ENCODE assay signal across 9 mouse cellular contexts in the genomic region with DNA sequence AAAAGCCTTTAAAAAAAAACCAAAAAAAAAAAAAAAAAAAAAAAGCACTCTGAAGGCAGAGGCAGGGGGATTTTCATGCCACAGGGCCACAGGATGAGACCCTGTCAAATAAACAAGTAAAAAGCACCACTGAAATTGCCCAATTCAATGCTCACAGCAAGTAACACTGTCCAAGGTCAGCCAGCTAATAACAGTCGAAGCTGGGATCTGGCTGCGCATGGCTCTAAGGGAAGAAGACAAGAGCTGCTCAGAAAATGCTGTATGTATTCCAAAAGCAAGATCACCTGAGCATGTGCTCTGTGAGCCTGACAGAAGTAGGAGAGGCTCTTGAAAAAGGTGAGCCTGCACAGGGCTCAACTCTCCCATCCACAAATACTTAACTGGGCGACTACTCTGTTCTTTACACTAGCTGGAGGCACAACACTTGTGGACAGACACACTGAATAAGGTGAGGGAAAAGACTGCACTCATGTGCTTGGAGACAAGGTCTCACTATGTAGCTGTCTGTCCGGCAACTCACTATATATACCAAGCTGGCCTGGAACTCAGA. TPM values are rescaled to one million over a fixed set of nuclear protein-coding genes. Genes with fewer than 3 reads are reported as not detected.
DNase-seq lines count a peak whose midpoint lies in the region; ATAC-seq and TF ChIP-seq lines count a peak whose summit lies in the region.
"Had no signal": no experiment of that assay in that cellular context is flagged by ENCODE, and none has a peak within 500 bp of the region (broad histone marks: within the 10 kb centered on the region; RNA-seq: fewer than 3 reads in every experiment).

No protein-coding gene starts in this region.

- peak overlapping the region; percentile 41 for H3K27ac ChIP-seq in heart, embryonic 11.5 days (ENCODE audit: low read depth, low read length)
- H3K27ac ChIP-seq in spleen, adult 2 months (ENCODE audit: insufficient read depth, low read length): peak overlapping the region; percentile 56
- no peak overlapping the region for H3K27ac ChIP-seq in intestine, embryonic 14.5 days (ENCODE audit: low read depth)
- H3K27ac ChIP-seq in stomach, embryonic 14.5 days (ENCODE audit: low read length): no peak overlapping the region

- TF ChIP-seq POLR2A in spleen, adult 2 months (IDR thresholded peaks at IDR 0.05; ENCODE audit: low read depth, low read length): no peak

- 83% methylated on average over 4 of the region's 4 CpGs for WGBS in heart, embryonic 11.5 days (ENCODE audit: insufficient replicate concordance)
- WGBS in spleen, adult 2 months: 88% methylated on average over 4 of the region's 4 CpGs
- 92% methylated on average over 4 of the region's 4 CpGs for WGBS in intestine, embryonic 14.5 days
- WGBS in stomach, embryonic 14.5 days: 83% methylated on average over 4 of the region's 4 CpGs

- H3K4me1 ChIP-seq in heart, embryonic 11.5 days (ENCODE audit: control insufficient read depth, insufficient read depth, low read length): peaks cover 46% of the 10 kb centered on the region
- H3K4me1 ChIP-seq in spleen, adult 2 months (ENCODE audit: control insufficient read depth, insufficient read depth, insufficient read length): peaks cover 27% of the 10 kb centered on the region; the same call in 1 of the 2 replicates
- peaks cover 32% of the 10 kb centered on the region for H3K4me1 ChIP-seq in intestine, embryonic 14.5 days (replicated peaks; ENCODE audit: control insufficient read depth, insufficient read depth, low read length)
- H3K4me1 ChIP-seq in stomach, embryonic 14.5 days (ENCODE audit: control insufficient read depth, insufficient read depth, low read length): peaks cover 35% of the 10 kb centered on the region

- intact Hi-C loops in left cerebral cortex, postnatal 25 days (cut with DNase I): no loop called here

- H3K27me3 ChIP-seq in heart, embryonic 11.5 days (ENCODE audit: control insufficient read depth, insufficient read depth, low read length): no peaks in the 10 kb centered on the region
- no peaks in the 10 kb centered on the region for H3K27me3 ChIP-seq in spleen, adult 2 months (ENCODE audit: control insufficient read depth, insufficient read depth, low read length)
- H3K27me3 ChIP-seq in intestine, embryonic 14.5 days (replicated peaks; ENCODE audit: control insufficient read depth, insufficient read depth, low read length): no peaks in the 10 kb centered on the region
- no peaks in the 10 kb centered on the region for H3K27me3 ChIP-seq in stomach, embryonic 14.5 days (ENCODE audit: control insufficient read depth, insufficient read depth, low read length)

- ATAC-seq in heart, embryonic 11.5 days (replicated peaks; ENCODE audit: insufficient number of reproducible peaks, low FRiP score, low TSS enrichment): no peak
- no peak for ATAC-seq in intestine, embryonic 14.5 days (replicated peaks; ENCODE audit: low FRiP score, low TSS enrichment, low read depth)
- no peak for ATAC-seq in stomach, embryonic 14.5 days (ENCODE audit: insufficient number of reproducible peaks, insufficient read depth, low FRiP score, low read depth)
- no peak for ATAC-seq in megakaryocyte progenitor cell, adult 5-6 weeks (replicated peaks; ENCODE audit: poor library complexity)

- H3K4me3 ChIP-seq in heart, embryonic 11.5 days (ENCODE audit: low read depth, low read length): no peak overlapping the region
- H3K4me3 ChIP-seq in spleen, adult 2 months (ENCODE audit: extremely low read depth, insufficient read depth, insufficient read length): no peak overlapping the region
- H3K4me3 ChIP-seq in intestine, embryonic 14.5 days (ENCODE audit: low read depth, low read length): no peak overlapping the region
- no peak overlapping the region for H3K4me3 ChIP-seq in stomach, embryonic 14.5 days (ENCODE audit: low read depth, low read length)

- TF ChIP-seq CTCF in spleen, adult 2 months (IDR thresholded peaks at IDR 0.05; ENCODE audit: extremely low read depth, insufficient read depth, insufficient read length, insufficient replicate concordance): no peak

- no peaks in the 10 kb centered on the region for H3K36me3 ChIP-seq in heart, embryonic 11.5 days (ENCODE audit: control insufficient read depth, insufficient read depth, low read length)
- H3K36me3 ChIP-seq in spleen, adult 2 months (ENCODE audit: control insufficient read depth, insufficient read depth, low read length): no peaks in the 10 kb centered on the region
- no peaks in the 10 kb centered on the region for H3K36me3 ChIP-seq in intestine, embryonic 14.5 days (ENCODE audit: control insufficient read depth, insufficient read depth, low read length)
- no peaks in the 10 kb centered on the region for H3K36me3 ChIP-seq in stomach, embryonic 14.5 days (ENCODE audit: control insufficient read depth, insufficient read depth, low read length)

- H3K9ac ChIP-seq in heart, embryonic 11.5 days (ENCODE audit: low read depth, low read length): peak overlapping the region; percentile 16; the same call in 1 of the 2 replicates
- H3K9ac ChIP-seq in intestine, embryonic 14.5 days (ENCODE audit: low read length): no peak overlapping the region
- no peak overlapping the region for H3K9ac ChIP-seq in stomach, embryonic 14.5 days (replicated peaks; ENCODE audit: low read depth, low read length)

- DNase-seq in heart, adult 9 months (ENCODE audit: low spot score in 2 of 2): no peak
- no peak for DNase-seq in spleen, adult 2 months (ENCODE audit: low read depth in 1 of 2, low spot score in 2 of 2)
- no peak for DNase-seq in spleen, postnatal 14 days (ENCODE audit: low spot score in 2 of 2)
- no peak for DNase-seq in intestine, embryonic 14.5 days (ENCODE audit: low spot score)
- DNase-seq in left cerebral cortex, postnatal 25 days (ENCODE audit: low spot score in 2 of 2): no peak

- H3K4me2 ChIP-seq in heart, embryonic 11.5 days: no peak overlapping the region; the same call in 1 of the 2 replicates
- peak overlapping the region; percentile 97 for H3K4me2 ChIP-seq in intestine, embryonic 14.5 days (ENCODE audit: low read length)
- peak overlapping the region; percentile 77; the same call in 1 of the 2 replicates for H3K4me2 ChIP-seq in stomach, embryonic 14.5 days (replicated peaks; ENCODE audit: low read depth, low read length)

- no peaks in the 10 kb centered on the region for H3K9me3 ChIP-seq in heart, embryonic 11.5 days (replicated peaks; ENCODE audit: control insufficient read depth, low read length)
- no peaks in the 10 kb centered on the region for H3K9me3 ChIP-seq in intestine, embryonic 14.5 days (ENCODE audit: control insufficient read depth, low read length)
- H3K9me3 ChIP-seq in stomach, embryonic 14.5 days (ENCODE audit: control insufficient read depth, low read depth, low read length): no peaks in the 10 kb centered on the region

RNA-seq across cellular contexts. Expression of a gene that starts 5.2 kb away (rescaled TPM):
- polyA plus RNA-seq in heart, embryonic 11.5 days (2014; fragmentation: Nextera tagmentation; extraction: Ambion mirVana): 39.8 and 45.1 TPM in 2 replicates
- 119 and 142 TPM in 2 replicates for polyA plus RNA-seq in spleen, adult 2 months (2012; rRNA removed)
- 23.4 and 23.8 TPM in 2 replicates for polyA plus RNA-seq in intestine, embryonic 14.5 days (2014; fragmentation: Nextera tagmentation; extraction: Ambion mirVana)
- 19.5 and 20.1 TPM in 2 replicates for polyA plus RNA-seq in stomach, embryonic 14.5 days (2014; fragmentation: Nextera tagmentation; extraction: Ambion mirVana)
- total RNA-seq in left cerebral cortex, postnatal 25 days (2021): 100 to 1,000 TPM; 211 to 225 TPM
- total RNA-seq in megakaryocyte progenitor cell, adult 5-6 weeks (2015): 82.5 and 95.7 TPM in 2 replicates
- 49.6 and 52.8 TPM in 2 replicates for total RNA-seq in megakaryocyte progenitor cell, adult 5-6 weeks (2017)

RNA-seq across cellular contexts. Expression of a gene that starts 55.2 kb away (rescaled TPM):
- 18.5 and 21.9 TPM in 2 replicates for polyA plus RNA-seq in heart, embryonic 11.5 days (2014; fragmentation: Nextera tagmentation; extraction: Ambion mirVana)
- polyA plus RNA-seq in spleen, adult 2 months (2012; rRNA removed): 4.3 and 5.0 TPM in 2 replicates
- polyA plus RNA-seq in intestine, embryonic 14.5 days (2014; fragmentation: Nextera tagmentation; extraction: Ambion mirVana): 23.8 and 24.0 TPM in 2 replicates
- polyA plus RNA-seq in stomach, embryonic 14.5 days (2014; fragmentation: Nextera tagmentation; extraction: Ambion mirVana): 19.8 and 21.0 TPM in 2 replicates
- under 1 TPM; 0.21 to 0.44 TPM for total RNA-seq in left cerebral cortex, postnatal 25 days (2021)
- 14.1 and 14.2 TPM in 2 replicates for total RNA-seq in megakaryocyte progenitor cell, adult 5-6 weeks (2015)
- 21.4 and 22.0 TPM in 2 replicates for total RNA-seq in megakaryocyte progenitor cell, adult 5-6 weeks (2017)

RNA-seq across cellular contexts. Expression of a gene that starts 58.9 kb away (rescaled TPM):
- not detected in 2 replicates for polyA plus RNA-seq in heart, embryonic 11.5 days (2014; fragmentation: Nextera tagmentation; extraction: Ambion mirVana)
- polyA plus RNA-seq in spleen, adult 2 months (2012; rRNA removed): not detected in 2 replicates
- polyA plus RNA-seq in intestine, embryonic 14.5 days (2014; fragmentation: Nextera tagmentation; extraction: Ambion mirVana): not detected in 2 replicates
- polyA plus RNA-seq in stomach, embryonic 14.5 days (2014; fragmentation: Nextera tagmentation; extraction: Ambion mirVana): not detected in 2 replicates
- total RNA-seq in left cerebral cortex, postnatal 25 days (2021): not detected
- total RNA-seq in megakaryocyte progenitor cell, adult 5-6 weeks (2015): not detected in 2 replicates
- not detected in 2 replicates for total RNA-seq in megakaryocyte progenitor cell, adult 5-6 weeks (2017)
- total RNA-seq: left cerebral cortex, postnatal 10 days had no signal

Comparison
In these comparisons a context has a peak if more than half of its experiments do, and no peak if none do; other contexts are left out.
1. H3K27ac ChIP-seq: peak in heart, embryonic 11.5 days (single experiment) and spleen, adult 2 months (single experiment); none in intestine, embryonic 14.5 days (single experiment) and stomach, embryonic 14.5 days (single experiment).